Mouse (Mus musculus): ENCODE data around the gene Ube2l3. TPM values are rescaled to one million over a fixed set of nuclear protein-coding genes. Genes with fewer than 3 reads are reported as not detected.

Gene Ube2l3
- polyA plus RNA-seq, 2 experiments = 124 to 323 TPM

GRCm38 (mm10) chr16:17200121-17200952, 2.1 kb downstream of the Ube2l3 start:
- TF ChIP-seq POLR2A (IDR thresholded peaks at IDR 0.05; ENCODE audit: borderline replicate concordance, extremely low read depth, insufficient read depth, insufficient read length) = no peak
- Histone ChIP-seq H3K27me3 (ENCODE audit: control insufficient read depth, insufficient read depth, low read length) (no peaks in the 10 kb centered on the region), H3K9ac (ENCODE audit: low read depth, low read length, severe bottlenecking) (peak overlapping the region; percentile 100), H3K4me1 (ENCODE audit: control insufficient read depth, insufficient read depth, low read length) (peaks cover 10% of the 10 kb centered on the region; the same call in 1 of the 2 replicates), H3K9me3 (ENCODE audit: control insufficient read depth, low read length) (no peaks in the 10 kb centered on the region), H3K4me2 (replicated peaks; ENCODE audit: low read depth, low read length, severe bottlenecking) (peak overlapping the region; percentile 58), H3K27ac (replicated peaks; ENCODE audit: low read depth, low read length) (peak overlapping the region; percentile 82), H3K4me3 (replicated peaks; ENCODE audit: low read length) (peak overlapping the region; percentile 100), H3K36me3 (ENCODE audit: control insufficient read depth, insufficient read depth, low read length) (peaks cover 9% of the 10 kb centered on the region; the same call in 1 of the 2 replicates)
- ATAC-seq (ENCODE audit: low FRiP score, low read depth) = no peak
- WGBS = 4% methylated on average over 24 of the region's 24 CpGs
- DNase-seq (ENCODE audit: low spot score) = peak; percentile 9

DNA sequence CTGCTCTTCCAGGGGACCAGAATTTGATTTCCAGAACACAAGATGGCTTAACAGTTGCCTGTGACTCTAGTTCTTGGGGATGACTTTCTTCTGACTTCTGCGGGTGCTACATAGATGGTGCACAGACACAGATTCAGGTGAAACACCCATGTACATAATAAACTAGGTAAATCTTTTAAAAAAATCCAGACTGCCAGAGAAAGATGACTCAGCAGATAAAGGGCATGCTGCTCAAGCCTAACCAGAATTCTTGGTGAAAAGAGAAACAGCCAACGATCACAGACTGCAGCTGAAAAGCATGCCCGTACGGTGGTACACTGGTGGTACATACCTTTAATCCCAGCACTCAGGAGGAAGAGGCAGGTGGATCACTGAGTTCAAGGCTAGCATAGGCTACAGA, 8.6 kb downstream of the Ube2l3 start:
- no peaks in the 10 kb centered on the region for H3K27me3 ChIP-seq (ENCODE audit: control insufficient read depth, insufficient read depth, low read length)
- peaks cover 15% of the 10 kb centered on the region for H3K36me3 ChIP-seq (ENCODE audit: control insufficient read depth, insufficient read depth, low read length)
- peaks cover 2% of the 10 kb centered on the region; the same call in 1 of the 2 replicates for H3K4me1 ChIP-seq (ENCODE audit: control insufficient read depth, insufficient read depth, low read length)
- no peak for TF ChIP-seq POLR2A (IDR thresholded peaks at IDR 0.05; ENCODE audit: borderline replicate concordance, extremely low read depth, insufficient read depth, insufficient read length)
- H3K9ac ChIP-seq (ENCODE audit: low read depth, low read length, severe bottlenecking) = no peak overlapping the region
- DNase-seq (ENCODE audit: low spot score) = no peak
- H3K9me3 ChIP-seq (ENCODE audit: control insufficient read depth, low read length) = no peaks in the 10 kb centered on the region
- no peak overlapping the region for H3K27ac ChIP-seq (replicated peaks; ENCODE audit: low read depth, low read length)
- no peak overlapping the region for H3K4me3 ChIP-seq (replicated peaks; ENCODE audit: low read length)
- 92% methylated on average over 4 of the region's 4 CpGs for WGBS
- no peak for ATAC-seq (ENCODE audit: low FRiP score, low read depth)
- no peak overlapping the region for H3K4me2 ChIP-seq (replicated peaks; ENCODE audit: low read depth, low read length, severe bottlenecking)

GRCm38 (mm10) chr16:17185475-17185874, 17.0 kb downstream of the Ube2l3 start:
- DNase-seq (ENCODE audit: low spot score) (no peak), ATAC-seq (ENCODE audit: low FRiP score, low read depth) (no peak)
- Histone ChIP-seq H3K9ac (ENCODE audit: low read depth, low read length, severe bottlenecking) (no peak overlapping the region), H3K9me3 (ENCODE audit: control insufficient read depth, low read length) (no peaks in the 10 kb centered on the region), H3K27ac (replicated peaks; ENCODE audit: low read depth, low read length) (no peak overlapping the region), H3K4me2 (replicated peaks; ENCODE audit: low read depth, low read length, severe bottlenecking) (no peak overlapping the region), H3K4me3 (replicated peaks; ENCODE audit: low read length) (no peak overlapping the region), H3K36me3 (ENCODE audit: control insufficient read depth, insufficient read depth, low read length) (peaks cover 14% of the 10 kb centered on the region), H3K27me3 (ENCODE audit: control insufficient read depth, insufficient read depth, low read length) (no peaks in the 10 kb centered on the region), H3K4me1 (ENCODE audit: control insufficient read depth, insufficient read depth, low read length) (no peaks in the 10 kb centered on the region)
- no peak for TF ChIP-seq POLR2A (IDR thresholded peaks at IDR 0.05; ENCODE audit: borderline replicate concordance, extremely low read depth, insufficient read depth, insufficient read length)

GRCm38 (mm10) chr16:17183003-17183402, 19.4 kb downstream of the Ube2l3 start:
- Histone ChIP-seq H3K27ac (replicated peaks; ENCODE audit: low read depth, low read length) (no peak overlapping the region), H3K9ac (ENCODE audit: low read depth, low read length, severe bottlenecking) (no peak overlapping the region), H3K27me3 (ENCODE audit: control insufficient read depth, insufficient read depth, low read length) (no peaks in the 10 kb centered on the region), H3K9me3 (ENCODE audit: control insufficient read depth, low read length) (no peaks in the 10 kb centered on the region), H3K4me2 (replicated peaks; ENCODE audit: low read depth, low read length, severe bottlenecking) (no peak overlapping the region), H3K4me1 (ENCODE audit: control insufficient read depth, insufficient read depth, low read length) (no peaks in the 10 kb centered on the region), H3K36me3 (ENCODE audit: control insufficient read depth, insufficient read depth, low read length) (peaks cover 14% of the 10 kb centered on the region), H3K4me3 (replicated peaks; ENCODE audit: low read length) (no peak overlapping the region)
- WGBS = 77% methylated on average over 3 of the region's 3 CpGs
- no peak for DNase-seq (ENCODE audit: low spot score)
- TF ChIP-seq POLR2A (IDR thresholded peaks at IDR 0.05; ENCODE audit: borderline replicate concordance, extremely low read depth, insufficient read depth, insufficient read length) = no peak
- no peak for ATAC-seq (ENCODE audit: low FRiP score, low read depth)

DNA sequence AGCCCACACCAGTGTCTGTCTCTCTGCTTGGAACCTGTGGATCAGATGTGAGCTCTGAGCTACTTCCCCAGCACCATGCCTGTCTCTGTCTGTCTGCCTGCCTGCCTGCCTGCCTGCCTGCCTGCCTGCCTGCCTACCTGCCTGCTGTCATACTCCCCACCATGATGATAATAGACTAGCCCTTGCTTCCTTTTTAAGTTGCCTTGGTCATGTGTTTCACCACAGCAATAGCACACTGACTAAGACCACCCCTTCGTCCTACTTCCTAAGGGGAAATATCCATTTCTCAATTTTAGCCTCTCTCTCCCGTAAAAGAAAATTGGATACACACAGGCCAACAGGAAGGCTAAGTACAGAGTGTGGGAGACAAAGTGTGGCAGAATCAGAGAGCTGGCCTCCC, 20.3 kb downstream of the Ube2l3 start:
- WGBS = 66% methylated on average over 2 of the region's 2 CpGs

More for the DNA sequence above, 20.3 kb downstream of the Ube2l3 start:
- no peak overlapping the region for H3K9ac ChIP-seq (ENCODE audit: low read depth, low read length, severe bottlenecking)
- H3K27me3 ChIP-seq (ENCODE audit: control insufficient read depth, insufficient read depth, low read length) = no peaks in the 10 kb centered on the region
- DNase-seq (ENCODE audit: low spot score) (no peak), ATAC-seq (ENCODE audit: low FRiP score, low read depth) (no peak)
- H3K4me2 ChIP-seq (replicated peaks; ENCODE audit: low read depth, low read length, severe bottlenecking) = no peak overlapping the region
- H3K9me3 ChIP-seq (ENCODE audit: control insufficient read depth, low read length) = no peaks in the 10 kb centered on the region
- no peak overlapping the region for H3K4me3 ChIP-seq (replicated peaks; ENCODE audit: low read length)
- no peaks in the 10 kb centered on the region for H3K4me1 ChIP-seq (ENCODE audit: control insufficient read depth, insufficient read depth, low read length)
- TF ChIP-seq POLR2A (IDR thresholded peaks at IDR 0.05; ENCODE audit: borderline replicate concordance, extremely low read depth, insufficient read depth, insufficient read length) = no peak
- H3K27ac ChIP-seq (replicated peaks; ENCODE audit: low read depth, low read length) = no peak overlapping the region
- H3K36me3 ChIP-seq (ENCODE audit: control insufficient read depth, insufficient read depth, low read length) = peaks cover 14% of the 10 kb centered on the region

Data from limb, embryonic 14.5 days (tissue).